Mouse (Mus musculus): ENCODE measurements around the gene Lrrc46. TPM values are rescaled to one million over a fixed set of nuclear protein-coding genes. Genes with fewer than 3 reads are reported as not detected.

The Lrrc46 gene
- polyA plus RNA-seq, 1 experiment from 2014 or later: 0.66 TPM

DNA sequence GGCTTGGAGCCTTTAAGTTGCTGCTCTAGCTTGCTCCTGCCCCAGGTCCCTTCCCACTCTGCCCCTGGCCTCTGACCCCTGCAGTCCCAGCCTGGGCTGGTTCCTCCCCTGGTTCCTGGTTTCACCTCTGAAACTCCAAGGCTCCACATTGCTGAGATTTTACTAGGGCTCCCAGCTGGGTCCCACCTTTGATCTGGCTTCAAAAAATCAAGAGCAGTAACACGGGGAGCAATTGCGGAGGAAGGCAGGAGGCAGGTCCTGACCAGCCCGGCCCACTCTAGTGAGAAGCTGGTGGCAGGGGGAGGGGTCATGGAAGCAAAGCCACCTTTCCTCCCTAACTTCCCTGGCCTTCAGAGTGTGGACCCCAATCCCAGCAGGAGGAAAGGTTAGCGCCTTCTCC, 56.3 kb downstream of the Lrrc46 start:
- Histone ChIP-seq H3K36me3 (no peaks in the 10 kb centered on the region), H3K27ac (ENCODE audit: poor library complexity, severe bottlenecking) (no peak overlapping the region), H3K9ac (no peak overlapping the region), H3K4me3 (no peak overlapping the region), H3K9me3 (replicated peaks) (no peaks in the 10 kb centered on the region), H3K4me2 (no peak overlapping the region), H3K27me3 (replicated peaks) (peaks cover 83% of the 10 kb centered on the region), H3K4me1 (replicated peaks) (peaks cover 15% of the 10 kb centered on the region)
- no peak for ATAC-seq (ENCODE audit: insufficient number of reproducible peaks, low FRiP score)
- WGBS: 21% methylated on average over 4 of the region's 4 CpGs

Small RNAs within 50 kb of the gene (microRNA-seq; reads per million reads assigned to microRNA genes)
- not detected for gene Mir8103

Other genes with a start within 250 kb of the Lrrc46 start
- 85.8 and 89.7 TPM in 2 replicates for gene Nfe2l1, start 211.4 kb downstream of the Lrrc46 start, polyA plus RNA-seq (2016; fragmentation: Nextera tagmentation; extraction: Ambion mirVana)
- gene Copz2, start 191.5 kb downstream of the Lrrc46 start, polyA plus RNA-seq (2016; fragmentation: Nextera tagmentation; extraction: Ambion mirVana): 105 TPM in 2 replicates
- 52.3 and 58.0 TPM in 2 replicates for gene Cdk5rap3, start 124.9 kb downstream of the Lrrc46 start, polyA plus RNA-seq (2016; fragmentation: Nextera tagmentation; extraction: Ambion mirVana)
- gene Prr15l, start 113.3 kb downstream of the Lrrc46 start, polyA plus RNA-seq (2016; fragmentation: Nextera tagmentation; extraction: Ambion mirVana): 0.46 and 0.51 TPM in 2 replicates
- 37.7 and 40.5 TPM in 2 replicates for gene Pnpo, start 97.4 kb downstream of the Lrrc46 start, polyA plus RNA-seq (2016; fragmentation: Nextera tagmentation; extraction: Ambion mirVana)
- gene Sp2, start 58.4 kb downstream of the Lrrc46 start, polyA plus RNA-seq (2016; fragmentation: Nextera tagmentation; extraction: Ambion mirVana): 18.0 and 19.9 TPM in 2 replicates
- gene Sp6, start 28.0 kb downstream of the Lrrc46 start, polyA plus RNA-seq (2016; fragmentation: Nextera tagmentation; extraction: Ambion mirVana): 0.22 and 0.45 TPM in 2 replicates
- 17.0 and 18.3 TPM in 2 replicates for gene Scrn2, start 11.5 kb downstream of the Lrrc46 start, polyA plus RNA-seq (2016; fragmentation: Nextera tagmentation; extraction: Ambion mirVana)
- gene Mrpl10, start 153 bp upstream of the Lrrc46 start, polyA plus RNA-seq (2016; fragmentation: Nextera tagmentation; extraction: Ambion mirVana): 71.3 and 74.7 TPM in 2 replicates
- gene Osbpl7, start 9.2 kb upstream of the Lrrc46 start, polyA plus RNA-seq (2016; fragmentation: Nextera tagmentation; extraction: Ambion mirVana): 4.8 and 5.5 TPM in 2 replicates
- gene Tbx21, start 73.9 kb upstream of the Lrrc46 start, polyA plus RNA-seq (2016; fragmentation: Nextera tagmentation; extraction: Ambion mirVana): not detected in 2 replicates
- gene Tbkbp1, start 110.1 kb upstream of the Lrrc46 start, polyA plus RNA-seq (2016; fragmentation: Nextera tagmentation; extraction: Ambion mirVana): 10.6 and 12.6 TPM in 2 replicates
- gene Kpnb1, start 146.5 kb upstream of the Lrrc46 start, polyA plus RNA-seq (2016; fragmentation: Nextera tagmentation; extraction: Ambion mirVana): 41.7 and 45.4 TPM in 2 replicates
- 87.8 and 95.3 TPM in 2 replicates for gene Npepps, start 239.2 kb upstream of the Lrrc46 start, polyA plus RNA-seq (2016; fragmentation: Nextera tagmentation; extraction: Ambion mirVana)